Mouse (Mus musculus): ENCODE measurements at regions not wholly inside any gene's neighbourhood (a gene's known extent, or its start where the extent isn't known, plus 50 kb on each side); places are given as distances from the start of the nearest gene placed in this dataset.

GRCm38 (mm10) chr9:120823397-120823796, 105.6 kb upstream of the Ctnnb1 start:
- DNase-seq = no peak

GRCm38 (mm10) chr9:120826266-120826665, 102.8 kb upstream of the Ctnnb1 start:
- DNase-seq = no peak

GRCm38 (mm10) chr9:120830526-120830925, 98.5 kb upstream of the Ctnnb1 start:
- DNase-seq = peak; percentile 47 to 65

GRCm38 (mm10) chr9:120834166-120834565, 94.8 kb upstream of the Ctnnb1 start:
- no peak for DNase-seq

- no peak for DNase-seq
Observed at GRCm38 (mm10) chr9:120835621-120836020, 93.4 kb upstream of the Ctnnb1 start.

GRCm38 (mm10) chr9:120837431-120838150, 91.4 kb upstream of the Ctnnb1 start:
- DNase-seq = no peak

- DNase-seq = no peak
Observed at GRCm38 (mm10) chr9:120843753-120844152, 85.3 kb upstream of the Ctnnb1 start.

- no peak for DNase-seq
Observed at GRCm38 (mm10) chr9:120845538-120845937, 83.5 kb upstream of the Ctnnb1 start.

GRCm38 (mm10) chr9:120847649-120848048, 81.4 kb upstream of the Ctnnb1 start:
- no peak for DNase-seq

GRCm38 (mm10) chr9:120848962-120849361, 80.1 kb upstream of the Ctnnb1 start:
- DNase-seq = no peak

GRCm38 (mm10) chr9:120850092-120850491, 78.9 kb upstream of the Ctnnb1 start:
- DNase-seq = no peak

GRCm38 (mm10) chr9:120851914-120852313, 77.1 kb upstream of the Ctnnb1 start:
- DNase-seq = no peak

GRCm38 (mm10) chr9:120852572-120852971, 76.4 kb upstream of the Ctnnb1 start:
- peak; percentile 27 to 38 for DNase-seq

GRCm38 (mm10) chr9:120853032-120853597, 75.9 kb upstream of the Ctnnb1 start:
- DNase-seq = no peak

- DNase-seq = no peak
Observed at GRCm38 (mm10) chr9:120854351-120854750, 74.7 kb upstream of the Ctnnb1 start.

- no peak for DNase-seq
Observed at GRCm38 (mm10) chr9:120855293-120856050, 73.5 kb upstream of the Ctnnb1 start.

- no peak for DNase-seq
Observed at GRCm38 (mm10) chr9:120857849-120858510, 71.0 kb upstream of the Ctnnb1 start.

- DNase-seq = no peak
Observed at GRCm38 (mm10) chr9:120860969-120861595, 67.9 kb upstream of the Ctnnb1 start.

GRCm38 (mm10) chr9:120861788-120862345, 67.1 kb upstream of the Ctnnb1 start:
- no peak for DNase-seq

- no peak for DNase-seq
Observed at GRCm38 (mm10) chr9:120864410-120864809, 64.6 kb upstream of the Ctnnb1 start.

- DNase-seq = no peak
Observed at GRCm38 (mm10) chr9:120866251-120866650, 62.8 kb upstream of the Ctnnb1 start.

- peak in 1 of 2 experiments; percentile 15 for DNase-seq
Observed at GRCm38 (mm10) chr9:120866709-120867108, 62.3 kb upstream of the Ctnnb1 start.

GRCm38 (mm10) chr9:120867861-120868260, 61.2 kb upstream of the Ctnnb1 start:
- DNase-seq = no peak

All from kidney, adult 8-10 months (tissue).